ENCODE assay signal across 13 mouse cellular contexts in the genomic region with DNA sequence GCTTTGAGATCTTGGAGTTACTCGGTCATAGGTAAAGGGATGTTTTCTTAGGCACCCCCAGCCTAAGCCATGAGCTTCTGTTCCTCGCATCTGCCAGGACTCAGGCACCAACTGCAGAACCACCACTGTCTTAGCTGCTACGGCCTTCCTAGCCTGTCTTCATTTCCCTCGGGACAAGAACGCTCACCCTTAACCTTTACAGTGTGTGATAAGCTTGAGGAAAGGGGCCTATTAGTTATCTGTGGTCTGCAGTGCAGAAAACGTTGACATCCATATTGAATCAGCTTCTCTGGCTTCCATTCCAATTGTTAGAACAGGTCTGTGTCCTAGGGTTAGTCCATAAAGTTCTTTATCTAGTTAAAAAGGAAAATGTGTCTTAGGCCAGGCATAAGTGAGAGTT.
"Had no signal": no experiment of that assay in that cellular context is flagged by ENCODE, and none has a peak within 500 bp of the region (broad histone marks: within the 10 kb centered on the region; RNA-seq: fewer than 3 reads in every experiment).

No protein-coding gene starts in this region.

- H3K27ac ChIP-seq: kidney, embryonic 15.5 days; left cerebral cortex, adult 2 months; limb, embryonic 10.5 days; macrophage; midbrain, embryonic 15.5 days; neural tube, embryonic 12.5 days; stomach, postnatal 0 days had no signal

- H3K36me3 ChIP-seq: midbrain, embryonic 15.5 days had no signal

- H3K27me3 ChIP-seq: kidney, embryonic 15.5 days; midbrain, embryonic 15.5 days; neural tube, embryonic 12.5 days had no signal

- H3K4me2 ChIP-seq: kidney, embryonic 15.5 days; midbrain, embryonic 11.5 days; midbrain, embryonic 15.5 days; neural tube, embryonic 12.5 days had no signal

- DNase-seq: kidney, adult 2 months; kidney, postnatal 25 days; lung, adult 2 months; lung, postnatal 14 days; thymus, postnatal 14 days had no signal

- ATAC-seq: midbrain, embryonic 15.5 days had no signal

- H3K9me3 ChIP-seq: kidney, embryonic 15.5 days; limb, embryonic 10.5 days; midbrain, embryonic 15.5 days; neural tube, embryonic 12.5 days had no signal

- H3K4me3 ChIP-seq: kidney, embryonic 15.5 days; left cerebral cortex, adult 2 months; limb, embryonic 10.5 days; midbrain, embryonic 15.5 days; neural tube, embryonic 12.5 days had no signal

- H3K9ac ChIP-seq: kidney, embryonic 15.5 days; midbrain, embryonic 15.5 days; neural tube, embryonic 12.5 days had no signal
